Mouse (Mus musculus) CH12.LX (cell line): ENCODE measurements around the gene Dtx1. TPM values are rescaled to one million over a fixed set of nuclear protein-coding genes. Genes with fewer than 3 reads are reported as not detected.

ENCODE experiments used
- DNase-seq: peaks from one replicate; pipeline ENCODE4 v3.0.0-alpha.2; 2013; ENCODE audit errors: extremely low read depth
- H3K27ac ChIP-seq: 2 replicates; pipeline ENCODE4 v1.5.1; 2012; ENCODE audit warnings: low read depth, mild to moderate bottlenecking, control low read depth, moderate library complexity; ENCODE audit not compliant: insufficient read depth
- H3K27me3 ChIP-seq: replicated peaks from 2 replicates; pipeline ENCODE3; 2012; ENCODE audit warnings: inconsistent platforms
- H3K36me3 ChIP-seq, 2 experiments: replicated peaks in 1 of 2; 2 replicates each; pipeline versions ENCODE3 to v1.6.1; 2012; ENCODE audit warnings: inconsistent platforms in 1 of 2, low read length in 1 of 2, mild to moderate bottlenecking in 1 of 2, mixed read lengths in 1 of 2, moderate library complexity in 1 of 2; ENCODE audit not compliant: control insufficient read depth in 1 of 2, insufficient read depth in 1 of 2
- H3K4me1 ChIP-seq, 2 experiments: 2 replicates each; pipeline ENCODE4 v1.6.1; 2012; ENCODE audit warnings: inconsistent platforms in 1 of 2, moderate library complexity in 1 of 2; ENCODE audit not compliant: insufficient read depth in 2 of 2, control insufficient read depth in 1 of 2
- H3K4me2 ChIP-seq: 2 replicates; pipeline ENCODE4 v1.6.1; 2012; ENCODE audit warnings: low read depth, mild to moderate bottlenecking, control low read depth; ENCODE audit not compliant: poor library complexity, insufficient read depth, severe bottlenecking
- H3K4me3 ChIP-seq, 3 experiments: fragments of 150-350 bp in 1 of 3; sonication (generic) in 1 of 3; replicated peaks in 1 of 3; 2 replicates each; pipeline versions ENCODE3 to v1.5.1; 2011 to 2012; ENCODE audit warnings: low read depth in 2 of 3, low read length in 2 of 3, mild to moderate bottlenecking in 2 of 3, moderate library complexity in 2 of 3, control low read depth in 1 of 3, improper control_type of control experiment in 1 of 3, inconsistent platforms in 1 of 3, mixed read lengths in 1 of 3; ENCODE audit not compliant: poor library complexity in 1 of 3
- H3K79me2 ChIP-seq: replicated peaks from 2 replicates; pipeline ENCODE4 v1.6.1; 2012; ENCODE audit warnings: mild to moderate bottlenecking, moderate library complexity; ENCODE audit not compliant: control insufficient read depth, poor library complexity, insufficient read depth, severe bottlenecking; ENCODE audit errors: extremely low read depth
- H3K9ac ChIP-seq: 2 replicates; pipeline ENCODE4 v1.6.1; 2012; ENCODE audit warnings: low read depth, mild to moderate bottlenecking, control low read depth, moderate library complexity; ENCODE audit not compliant: insufficient read depth
- H3K9me3 ChIP-seq: replicated peaks from 2 replicates; pipeline ENCODE3; 2012; ENCODE audit warnings: low read length, inconsistent platforms, mixed read lengths
- ETS1 ChIP-seq: conservative IDR thresholded peaks from 2 replicates; pipeline ENCODE4 v1.6.1; 2012; ENCODE audit warnings: low read depth, mild to moderate bottlenecking, inconsistent platforms, low read length, improper control_type of control experiment, moderate library complexity
- IRF4 ChIP-seq: IDR thresholded peaks from 2 replicates; pipeline ENCODE4 v1.6.1; 2014; ENCODE audit warnings: low read depth, mild to moderate bottlenecking, inconsistent platforms, low read length, improper control_type of control experiment
- JUN ChIP-seq: IDR thresholded peaks from 2 replicates; pipeline ENCODE4 v1.6.1; 2011; ENCODE audit warnings: low read depth, mild to moderate bottlenecking, low read length, improper control_type of control experiment, moderate library complexity; ENCODE audit not compliant: insufficient read depth
- JUND ChIP-seq: conservative IDR thresholded peaks from 2 replicates; pipeline ENCODE4 v1.6.1; 2011; ENCODE audit warnings: low read depth, low read length, improper control_type of control experiment
- KAT2A ChIP-seq: IDR thresholded peaks from 2 replicates; pipeline ENCODE4 v1.6.1; 2012; ENCODE audit warnings: low read length, improper control_type of control experiment, inconsistent platforms; ENCODE audit not compliant: insufficient replicate concordance
- MAFK ChIP-seq: IDR thresholded peaks from 2 replicates; pipeline ENCODE4 v1.6.1; 2011; ENCODE audit warnings: low read length, improper control_type of control experiment; ENCODE audit not compliant: insufficient replicate concordance
- MAX ChIP-seq: IDR thresholded peaks from 2 replicates; pipeline ENCODE4 v1.6.1; 2011; ENCODE audit warnings: low read length, improper control_type of control experiment
- MAZ ChIP-seq: IDR thresholded peaks from 2 replicates; pipeline ENCODE4 v1.6.1; 2012; ENCODE audit warnings: low read depth, mild to moderate bottlenecking, inconsistent platforms, low read length, improper control_type of control experiment, moderate library complexity
- NELFE ChIP-seq: IDR thresholded peaks from 2 replicates; pipeline ENCODE4 v1.6.1; 2011; ENCODE audit warnings: low read depth, low read length, improper control_type of control experiment
- NRF1 ChIP-seq: IDR thresholded peaks from 2 replicates; pipeline ENCODE4 v1.6.1; 2014; ENCODE audit warnings: low read depth, mild to moderate bottlenecking, inconsistent platforms, low read length, improper control_type of control experiment, moderate library complexity
- PAX5 ChIP-seq: IDR thresholded peaks from 2 replicates; pipeline ENCODE4 v1.6.1; 2012; ENCODE audit warnings: low read length, inconsistent platforms, mixed read lengths
- POLR2A ChIP-seq: IDR thresholded peaks from 2 replicates; pipeline ENCODE4 v1.6.1; 2011; ENCODE audit warnings: low read depth, mild to moderate bottlenecking, improper control_type of control experiment, low read length
- POLR2AphosphoS2 ChIP-seq: IDR thresholded peaks from 2 replicates; pipeline ENCODE4 v1.6.1; 2011; ENCODE audit warnings: low read depth, low read length, improper control_type of control experiment
- SIN3A ChIP-seq: IDR thresholded peaks from 2 replicates; pipeline ENCODE4 v1.6.1; 2012; ENCODE audit warnings: low read length, improper control_type of control experiment, inconsistent platforms
- TCF12 ChIP-seq: IDR thresholded peaks from 2 replicates; pipeline ENCODE4 v1.6.1; 2014; ENCODE audit warnings: low read depth, mild to moderate bottlenecking, inconsistent platforms, low read length, improper control_type of control experiment
- USF1 ChIP-seq: IDR thresholded peaks from 2 replicates; pipeline ENCODE4 v1.6.1; 2014; ENCODE audit warnings: low read depth, mild to moderate bottlenecking, inconsistent platforms, low read length, improper control_type of control experiment
- USF2 ChIP-seq: conservative IDR thresholded peaks from 2 replicates; pipeline ENCODE4 v1.6.1; 2011; ENCODE audit warnings: low read depth, low read length, improper control_type of control experiment
- ZNF384 ChIP-seq: IDR thresholded peaks from 2 replicates; pipeline ENCODE4 v1.6.1; 2012; ENCODE audit warnings: low read depth, low read length, improper control_type of control experiment, inconsistent platforms
- dilution Hi-C: fragments of 300-500 bp; cut with MboI; formaldehyde crosslinking; loops from 2 replicates; pipeline ENCODE4 v1.14.3; 2020; ENCODE audit warnings: low sequenced_read_pairs; ENCODE audit not compliant: extremely low pct_unique_long_range_greater_than_20kb, extremely low pct_ligation_motif_present
- in situ Hi-C: fragments of 300-500 bp; cut with MboI; formaldehyde crosslinking; loops from 3 replicates; pipeline ENCODE4 v1.14.3; 2019; ENCODE audit warnings: low sequenced_read_pairs, low pct_ligation_motif_present, low pct_unique_long_range_greater_than_20kb, mixed read lengths
- polyA plus RNA-seq: library from polyadenylated mRNA; unstranded; fragments of >175 nt; gene quantifications from 2 replicates; pipeline ENCODE4 v1.2.1, GENCODE M21; 2012; ENCODE audit warnings: low read depth; ENCODE audit not compliant: insufficient read length
- total RNA-seq, 2 experiments: library from RNA; depleted of rRNA; stranded (reverse); fragments of 300-350 nt in 1 of 2; fragments of >200 nt in 1 of 2; gene quantifications; 2 replicates each; pipeline ENCODE4 v1.2.3; 2012 to 2014

Dtx1 gene
- total RNA-seq (2012; rRNA removed) (3.2 and 3.9 TPM in 2 replicates), total RNA-seq (2014; rRNA removed) (0.30 and 0.98 TPM in 2 replicates), polyA plus RNA-seq (2.1 and 2.9 TPM in 2 replicates)

DNA sequence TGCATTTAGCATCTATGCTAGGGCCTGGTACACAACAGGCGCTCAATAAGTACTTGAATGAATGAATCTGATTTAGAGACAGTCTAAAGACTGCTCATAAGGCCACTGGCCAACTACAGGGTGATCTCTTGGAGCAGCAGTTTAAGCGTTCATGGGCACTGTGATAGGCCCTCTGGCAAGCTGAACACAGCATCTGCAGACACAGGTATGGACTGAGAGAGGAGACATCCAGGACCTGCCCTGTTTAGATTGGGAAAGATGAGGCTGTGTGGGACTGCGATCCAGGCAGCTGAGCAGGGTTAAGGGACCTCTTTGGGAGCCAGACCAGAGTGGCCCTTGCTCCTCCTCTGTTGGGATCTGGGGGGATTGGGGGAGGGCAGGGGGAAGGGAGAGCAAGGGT is at the start of gene Dtx1:
Gene Dtx1 (minus strand): TSS at position 101 of the 400 bp plus-strand sequence.
- Histone ChIP-seq H3K27ac (no peak within 1 kb of the TSS), H3K9ac (0 out of 2 replicates have a peak within 1 kb of the TSS, but pooled peaks have one; percentile 11), H3K79me2 (no peaks in the 10 kb centered on the region), H3K4me3 (peak within 1 kb of the TSS in 2 of 3 experiments; percentile 42 to 49), H3K27me3 (peaks cover 11% of the 10 kb centered on the region), H3K4me2 (peak within 1 kb of the TSS; percentile 50), H3K9me3 (no peaks in the 10 kb centered on the region), H3K36me3 (no peaks in the 10 kb centered on the region), H3K4me1 (peaks cover 12 to 42% of the 10 kb centered on the region in 2 experiments)
- TF ChIP-seq KAT2A (no peak), IRF4 (no peak), MAFK (no peak), TCF12 (no peak), SIN3A (no peak), POLR2A (no peak), ETS1 (no peak), MAX (0 out of 2 replicates have a peak, but pooled peaks have one; percentile 2)
- in situ Hi-C loops, result loop anchor here (5.0 to 25.0 kb wide), 3 partner anchors 35 to 200 kb away; partner anchors contain the start of genes Plbd2 and Slc8b1
- dilution Hi-C loops, result no loop called here
- DNase-seq, result no peak

DNA sequence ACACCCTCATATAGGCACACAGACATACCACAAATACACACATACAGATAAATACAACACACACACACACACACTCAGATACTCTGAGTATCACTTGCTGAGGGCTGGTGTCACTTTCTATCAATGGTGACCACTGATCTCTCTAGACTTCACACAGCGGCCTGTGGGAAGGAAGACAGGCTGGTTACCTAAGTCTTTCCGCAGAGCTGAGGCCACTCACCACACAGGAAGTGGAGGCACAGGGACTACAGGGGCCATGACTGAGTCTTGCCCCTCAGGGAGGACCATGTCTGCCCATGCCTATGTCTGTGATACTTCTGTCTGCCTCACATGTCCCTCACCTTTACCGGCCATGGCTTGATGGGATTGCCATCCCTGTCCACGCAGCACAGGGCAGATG is 42.5 kb upstream of the Dtx1 start:
- peaks cover 4 to 11% of the 10 kb centered on the region in 2 experiments; a peak in 3 of 4 replicates for H3K4me1 ChIP-seq
- no peak overlapping the region for H3K27ac ChIP-seq
- DNase-seq, result no peak
- no peak for TF ChIP-seq MAX
- no peak for TF ChIP-seq NRF1
- no peak for TF ChIP-seq USF2
- TF ChIP-seq JUN, result no peak
- TF ChIP-seq IRF4, result no peak
- no peak for TF ChIP-seq NELFE
- TF ChIP-seq MAFK, result no peak
- TF ChIP-seq POLR2AphosphoS2, result no peak
- no peak for TF ChIP-seq PAX5
- TF ChIP-seq ETS1, result no peak
- no peak for TF ChIP-seq SIN3A
- no peak for TF ChIP-seq JUND
- TF ChIP-seq USF1, result no peak
- no peak for TF ChIP-seq ZNF384
- no peak for TF ChIP-seq MAZ
- no peaks in the 10 kb centered on the region for H3K36me3 ChIP-seq
- H3K4me3 ChIP-seq, result no peak overlapping the region
- H3K4me2 ChIP-seq, result no peak overlapping the region
- H3K9ac ChIP-seq, result no peak overlapping the region
- no peaks in the 10 kb centered on the region for H3K79me2 ChIP-seq
- H3K27me3 ChIP-seq, result peaks cover 33% of the 10 kb centered on the region
- in situ Hi-C loops (no loop called here), dilution Hi-C loops (no loop called here)
- peaks cover 7% of the 10 kb centered on the region for H3K9me3 ChIP-seq
